Mouse (Mus musculus): ENCODE measurements at regions not wholly inside any gene's neighbourhood (a gene's known extent, or its start where the extent isn't known, plus 50 kb on each side); places are given as distances from the start of the nearest gene placed in this dataset.

DNA sequence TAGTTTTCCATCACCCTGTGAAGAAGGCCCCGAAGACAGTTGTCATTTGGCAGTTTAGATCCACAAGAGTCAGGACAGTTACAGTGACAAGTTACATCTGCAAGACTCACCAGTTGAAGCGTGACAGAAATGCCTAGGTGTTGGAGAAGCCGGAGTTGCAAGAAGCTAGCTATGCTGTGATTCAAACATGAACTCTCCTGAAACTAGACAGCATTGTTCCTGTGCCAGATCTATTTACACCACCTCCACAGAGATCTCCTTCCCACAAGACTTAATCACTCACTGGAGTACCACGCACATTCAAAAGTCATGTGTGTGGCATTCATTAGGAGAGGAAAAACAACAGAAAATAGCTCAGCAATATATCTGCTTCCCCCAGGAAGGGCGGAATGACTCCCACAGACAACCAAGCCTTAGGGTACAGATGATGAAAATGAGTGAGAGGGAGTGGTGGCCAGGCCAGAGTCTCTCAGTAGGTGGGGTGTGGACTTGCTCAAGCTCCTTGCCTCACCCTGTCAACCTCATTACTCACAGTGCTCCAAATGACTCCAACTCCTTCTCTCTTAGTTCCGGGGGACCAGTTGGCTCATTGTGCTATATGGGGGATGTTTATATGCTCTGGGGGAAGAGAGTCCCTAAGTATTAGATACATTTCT is 679.7 kb downstream of the Epha4 start:
- no peak for TF ChIP-seq POLR2A (IDR thresholded peaks at IDR 0.05; ENCODE audit: low read depth, low read length)
- no peak for TF ChIP-seq CTCF (IDR thresholded peaks at IDR 0.05; ENCODE audit: extremely low read depth, insufficient read depth, insufficient read length, insufficient replicate concordance)

Measured in spleen, adult 2 months (tissue).